ENCODE assay signal across 19 mouse cellular contexts in the genomic region with DNA sequence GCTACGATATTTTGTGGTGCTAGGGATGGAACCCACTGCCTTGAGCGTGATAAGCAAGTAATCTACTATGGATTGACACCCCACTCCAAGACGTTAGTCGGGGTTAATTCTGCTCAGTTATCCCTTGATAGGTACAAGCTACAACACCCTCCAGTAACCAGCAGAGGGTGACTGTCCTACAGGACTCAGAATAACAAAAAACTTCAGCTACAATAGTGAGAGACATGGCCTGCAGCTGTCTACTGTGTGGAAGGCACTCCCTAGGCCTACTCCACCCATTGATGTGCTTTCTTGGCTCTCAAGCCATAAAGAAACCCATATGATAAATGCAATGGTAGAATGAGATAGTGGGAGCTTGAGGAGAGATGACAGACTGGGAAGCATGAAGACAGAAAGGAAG. TPM values are rescaled to one million over a fixed set of nuclear protein-coding genes. Genes with fewer than 3 reads are reported as not detected.
DNase-seq lines count a peak whose midpoint lies in the region; ATAC-seq lines count a peak whose summit lies in the region.
"Had no signal": no experiment of that assay in that cellular context is flagged by ENCODE, and none has a peak within 500 bp of the region (broad histone marks: within the 10 kb centered on the region; RNA-seq: fewer than 3 reads in every experiment).

No protein-coding gene starts in this region.

- no peaks in the 10 kb centered on the region for H3K4me1 ChIP-seq in heart, embryonic 13.5 days
- H3K4me1 ChIP-seq in erythroblast, embryonic 14.5 days (ENCODE audit: control insufficient read depth) = peaks cover 46% of the 10 kb centered on the region
- H3K4me1 ChIP-seq in liver, embryonic 13.5 days (replicated peaks) = peaks cover 28% of the 10 kb centered on the region
- H3K4me1 ChIP-seq in stomach, embryonic 14.5 days (ENCODE audit: control insufficient read depth, insufficient read depth, low read length) = no peaks in the 10 kb centered on the region
- no peaks in the 10 kb centered on the region for H3K4me1 ChIP-seq in neural tube, embryonic 15.5 days
- no peaks in the 10 kb centered on the region for H3K4me1 ChIP-seq in embryonic facial prominence, embryonic 10.5 days
- H3K4me1 ChIP-seq: limb, embryonic 15.5 days had no signal

- no peak overlapping the region for H3K4me2 ChIP-seq in heart, embryonic 13.5 days
- H3K4me2 ChIP-seq in liver, embryonic 13.5 days = peak overlapping the region; percentile 38
- H3K4me2 ChIP-seq in stomach, embryonic 14.5 days (replicated peaks; ENCODE audit: low read depth, low read length) = no peak overlapping the region
- H3K4me2 ChIP-seq in neural tube, embryonic 15.5 days = no peak overlapping the region
- H3K4me2 ChIP-seq: heart, embryonic 11.5 days; limb, embryonic 15.5 days had no signal

- H3K9ac ChIP-seq in heart, embryonic 13.5 days = no peak overlapping the region
- peak overlapping the region; percentile 10 for H3K9ac ChIP-seq in liver, embryonic 13.5 days
- H3K9ac ChIP-seq in stomach, embryonic 14.5 days (replicated peaks; ENCODE audit: low read depth, low read length) = no peak overlapping the region
- H3K9ac ChIP-seq in neural tube, embryonic 15.5 days (replicated peaks) = no peak overlapping the region
- H3K9ac ChIP-seq: limb, embryonic 15.5 days had no signal

- H3K36me3 ChIP-seq in heart, embryonic 13.5 days = peaks cover 81% of the 10 kb centered on the region
- peaks cover 97% of the 10 kb centered on the region for H3K36me3 ChIP-seq in erythroblast, embryonic 14.5 days (ENCODE audit: control insufficient read depth)
- peaks cover 73% of the 10 kb centered on the region for H3K36me3 ChIP-seq in liver, embryonic 13.5 days
- H3K36me3 ChIP-seq in stomach, embryonic 14.5 days (ENCODE audit: control insufficient read depth, insufficient read depth, low read length) = peaks cover 25% of the 10 kb centered on the region
- peaks cover 7% of the 10 kb centered on the region; the same call in 1 of the 2 replicates for H3K36me3 ChIP-seq in neural tube, embryonic 15.5 days
- H3K36me3 ChIP-seq in embryonic facial prominence, embryonic 10.5 days (replicated peaks) = peaks cover 60% of the 10 kb centered on the region

- H3K9me3 ChIP-seq in heart, embryonic 13.5 days = no peaks in the 10 kb centered on the region
- H3K9me3 ChIP-seq in erythroblast, embryonic 14.5 days (ENCODE audit: control insufficient read depth, low read length) = no peaks in the 10 kb centered on the region
- no peaks in the 10 kb centered on the region for H3K9me3 ChIP-seq in liver, embryonic 13.5 days (replicated peaks)
- no peaks in the 10 kb centered on the region for H3K9me3 ChIP-seq in stomach, embryonic 14.5 days (ENCODE audit: control insufficient read depth, low read depth, low read length)
- H3K9me3 ChIP-seq in neural tube, embryonic 15.5 days (replicated peaks) = no peaks in the 10 kb centered on the region
- H3K9me3 ChIP-seq in embryonic facial prominence, embryonic 10.5 days = no peaks in the 10 kb centered on the region
- H3K9me3 ChIP-seq: limb, embryonic 15.5 days had no signal

- no peak for DNase-seq in heart, adult 18-20 months
- DNase-seq in liver, embryonic 13.5 days = peak; percentile 39
- DNase-seq in embryonic facial prominence, embryonic 10.5 days (ENCODE audit: low spot score) = no peak
- DNase-seq in retina, postnatal 1 day = no peak
- DNase-seq: cerebellum, postnatal 14 days; gastrocnemius, postnatal 25 days; heart, postnatal 36 days; kidney, adult 2 months; kidney, postnatal 36 days; lung, postnatal 10 days; right cerebral cortex, postnatal 4 days; thymus, adult 2 months had no signal

- 72% methylated on average over 4 of the region's 4 CpGs for WGBS in heart, embryonic 13.5 days
- 59% methylated on average over 4 of the region's 4 CpGs for WGBS in liver, embryonic 13.5 days (ENCODE audit: insufficient replicate concordance)
- WGBS in stomach, embryonic 14.5 days = 90% methylated on average over 4 of the region's 4 CpGs
- WGBS in neural tube, embryonic 15.5 days = 92% methylated on average over 4 of the region's 4 CpGs
- 88% methylated on average over 4 of the region's 4 CpGs for WGBS in embryonic facial prominence, embryonic 10.5 days

- H3K27me3 ChIP-seq in heart, embryonic 13.5 days (replicated peaks) = no peaks in the 10 kb centered on the region
- no peaks in the 10 kb centered on the region for H3K27me3 ChIP-seq in erythroblast, embryonic 14.5 days (ENCODE audit: control insufficient read depth)
- H3K27me3 ChIP-seq in liver, embryonic 13.5 days = no peaks in the 10 kb centered on the region
- no peaks in the 10 kb centered on the region for H3K27me3 ChIP-seq in stomach, embryonic 14.5 days (ENCODE audit: control insufficient read depth, insufficient read depth, low read length)
- H3K27me3 ChIP-seq in neural tube, embryonic 15.5 days (replicated peaks) = no peaks in the 10 kb centered on the region
- H3K27me3 ChIP-seq in embryonic facial prominence, embryonic 10.5 days (replicated peaks; ENCODE audit: low read depth, poor library complexity, severe bottlenecking) = no peaks in the 10 kb centered on the region
- H3K27me3 ChIP-seq: limb, embryonic 15.5 days had no signal

- H3K4me3 ChIP-seq in heart, embryonic 13.5 days = no peak overlapping the region
- peak overlapping the region; percentile 4 for H3K4me3 ChIP-seq in erythroblast, embryonic 14.5 days (replicated peaks)
- H3K4me3 ChIP-seq in liver, embryonic 13.5 days (replicated peaks) = no peak overlapping the region
- no peak overlapping the region for H3K4me3 ChIP-seq in stomach, embryonic 14.5 days (ENCODE audit: low read depth, low read length)
- no peak overlapping the region for H3K4me3 ChIP-seq in neural tube, embryonic 15.5 days (replicated peaks)
- no peak overlapping the region for H3K4me3 ChIP-seq in embryonic facial prominence, embryonic 10.5 days
- H3K4me3 ChIP-seq: limb, embryonic 15.5 days had no signal

- no peak overlapping the region for H3K27ac ChIP-seq in heart, embryonic 13.5 days (replicated peaks)
- H3K27ac ChIP-seq in liver, embryonic 13.5 days = peak overlapping the region; percentile 86
- H3K27ac ChIP-seq in stomach, embryonic 14.5 days (ENCODE audit: low read length) = no peak overlapping the region
- no peak overlapping the region for H3K27ac ChIP-seq in neural tube, embryonic 15.5 days (replicated peaks)
- no peak overlapping the region for H3K27ac ChIP-seq in embryonic facial prominence, embryonic 10.5 days (replicated peaks)
- H3K27ac ChIP-seq: limb, embryonic 15.5 days had no signal

- ATAC-seq in heart, embryonic 13.5 days (ENCODE audit: extremely low read depth, insufficient number of reproducible peaks, low FRiP score, low TSS enrichment) = 0 out of 2 replicates have a peak, but pooled peaks have one; percentile 37
- peak; percentile 87 for ATAC-seq in liver, embryonic 13.5 days (ENCODE audit: low read depth)
- peak; percentile 28; the same call in 1 of the 2 replicates for ATAC-seq in stomach, embryonic 14.5 days (ENCODE audit: insufficient number of reproducible peaks, insufficient read depth, low FRiP score, low read depth)
- ATAC-seq in neural tube, embryonic 15.5 days (ENCODE audit: low FRiP score) = no peak
- ATAC-seq: hindbrain, embryonic 16.5 days had no signal

RNA-seq across cellular contexts. Expression of gene Cr1l, which starts 17.8 kb away (rescaled TPM):
- 58.9 and 62.2 TPM in 2 replicates for polyA plus RNA-seq in heart, embryonic 13.5 days (2015; fragmentation: Nextera tagmentation; extraction: Ambion mirVana)
- total RNA-seq in heart, adult 18-20 months (2021) = 10 to 100 TPM; 63.6 to 73.5 TPM
- polyA plus RNA-seq in erythroblast, embryonic 14.5 days (2012) = 0.61 and 0.83 TPM in 2 replicates
- polyA plus RNA-seq in liver, embryonic 13.5 days (2015; fragmentation: Nextera tagmentation; extraction: Ambion mirVana) = 78.6 and 82.1 TPM in 2 replicates
- polyA plus RNA-seq in stomach, embryonic 14.5 days (2014; fragmentation: Nextera tagmentation; extraction: Ambion mirVana) = 71.6 and 78.2 TPM in 2 replicates
- 35.5 and 45.3 TPM in 2 replicates for polyA plus RNA-seq in neural tube, embryonic 15.5 days (2015; fragmentation: Nextera tagmentation; extraction: Ambion mirVana)
- polyA plus RNA-seq in embryonic facial prominence, embryonic 10.5 days (2016; fragmentation: Nextera tagmentation; extraction: Ambion mirVana) = 43.3 and 44.9 TPM in 2 replicates

RNA-seq across cellular contexts. Expression of gene Cd46, which starts 21.6 kb away (rescaled TPM):
- 0.47 and 1.0 TPM in 2 replicates for polyA plus RNA-seq in heart, embryonic 13.5 days (2015; fragmentation: Nextera tagmentation; extraction: Ambion mirVana)
- total RNA-seq in heart, adult 18-20 months (2021) = under 1 TPM; 0.57 to 0.65 TPM
- 0.01 and 0.02 TPM in 2 replicates for polyA plus RNA-seq in erythroblast, embryonic 14.5 days (2012)
- 0.76 and 0.94 TPM in 2 replicates for polyA plus RNA-seq in liver, embryonic 13.5 days (2015; fragmentation: Nextera tagmentation; extraction: Ambion mirVana)
- polyA plus RNA-seq in stomach, embryonic 14.5 days (2014; fragmentation: Nextera tagmentation; extraction: Ambion mirVana) = 1.9 and 2.2 TPM in 2 replicates
- polyA plus RNA-seq in neural tube, embryonic 15.5 days (2015; fragmentation: Nextera tagmentation; extraction: Ambion mirVana) = 1.2 and 1.3 TPM in 2 replicates
- polyA plus RNA-seq in embryonic facial prominence, embryonic 10.5 days (2016; fragmentation: Nextera tagmentation; extraction: Ambion mirVana) = 0.78 and 0.98 TPM in 2 replicates

Comparison
In these comparisons a context has a peak if more than half of its experiments do, and no peak if none do; other contexts are left out.
1. RNA of gene Cr1l, which starts 17.8 kb away (polyA plus RNA-seq): 78.6 to 82.1 TPM in liver, embryonic 13.5 days, 71.6 to 78.2 TPM in stomach, embryonic 14.5 days, 58.9 to 62.2 TPM in heart, embryonic 13.5 days, 43.3 to 44.9 TPM in embryonic facial prominence, embryonic 10.5 days and 35.5 to 45.3 TPM in neural tube, embryonic 15.5 days; 0.61 to 0.83 TPM in erythroblast, embryonic 14.5 days; every median in the first group is over 10 times any median in the second.